Mouse (Mus musculus) intestine, postnatal 0 days (tissue): Measurements from ENCODE around the gene Smco4. TPM values are rescaled to one million over a fixed set of nuclear protein-coding genes. Genes with fewer than 3 reads are reported as not detected.

ENCODE experiments used
- ATAC-seq: fragments of 200-750 bp; cut with Nextera tagmentation; 2 replicates; pipeline ENCODE4 v1.8.0; 2017; ENCODE audit warnings: mild to moderate bottlenecking, moderate TSS enrichment, moderate library complexity
- H3K27ac ChIP-seq: fragments of 300-500 bp; sonication (generic); 2 replicates; pipeline ENCODE4 v1.5.1; 2014; ENCODE audit warnings: mild to moderate bottlenecking, low read depth, low read length, moderate library complexity
- H3K27me3 ChIP-seq: fragments of 300-500 bp; sonication (generic); replicated peaks from 2 replicates; pipeline ENCODE4 v1.6.1; 2014; ENCODE audit warnings: low read length, mixed read lengths; ENCODE audit not compliant: control insufficient read depth, insufficient read depth
- H3K36me3 ChIP-seq: fragments of 300-500 bp; sonication (generic); 2 replicates; pipeline ENCODE4 v1.6.1; 2014; ENCODE audit warnings: mild to moderate bottlenecking, moderate library complexity; ENCODE audit not compliant: control insufficient read depth, insufficient read depth
- H3K4me1 ChIP-seq: fragments of 300-500 bp; sonication (generic); replicated peaks from 2 replicates; pipeline ENCODE4 v1.6.1; 2014; ENCODE audit warnings: antibody characterized with exemption, low read length, mixed read lengths; ENCODE audit not compliant: control insufficient read depth, insufficient read depth
- H3K4me2 ChIP-seq: fragments of 300-500 bp; sonication (generic); replicated peaks from 2 replicates; pipeline ENCODE4 v1.6.1; 2014; ENCODE audit warnings: low read depth, mild to moderate bottlenecking, moderate library complexity
- H3K4me3 ChIP-seq: fragments of 300-500 bp; sonication (generic); 2 replicates; pipeline ENCODE4 v1.5.1; 2014; ENCODE audit warnings: low read depth, low read length
- H3K9ac ChIP-seq: fragments of 300-500 bp; sonication (generic); 2 replicates; pipeline ENCODE4 v1.6.1; 2014; ENCODE audit warnings: mild to moderate bottlenecking, low read depth, low read length
- H3K9me3 ChIP-seq: fragments of 300-500 bp; sonication (generic); 2 replicates; pipeline ENCODE4 v1.6.1; 2016; ENCODE audit warnings: mixed run types; ENCODE audit not compliant: control insufficient read depth
- CTCF ChIP-seq: sonication (generic); IDR thresholded peaks from 2 replicates; pipeline ENCODE4 v1.5.1; 2016; ENCODE audit warnings: low read depth, mild to moderate bottlenecking, control low read depth, antibody characterized with exemption, moderate library complexity
- WGBS: fragments of 180-500 bp; shearing (Covaris S2); extraction: QIAGEN DNeasy Blood & Tissue Kit; methylation state at CpG from one replicate; pipeline ENCODE4 v1.1.7; 2014; 5-methylcytosine and 5-hydroxymethylcytosine counted together
- polyA plus RNA-seq: library from polyadenylated mRNA; unstranded; fragments of >200 nt; fragmentation: Nextera tagmentation; extraction: Ambion mirVana; gene quantifications from 2 replicates; pipeline ENCODE4 v1.2.1, GENCODE M21; 2015

Gene Smco4
- polyA plus RNA-seq, 1 experiment from 2014 or later: 4.3 TPM

GRCm38 (mm10) chr9:15487682-15488424 is 5.4 kb upstream of the Smco4 start:
- no peak for TF ChIP-seq CTCF
- no peaks in the 10 kb centered on the region for H3K9me3 ChIP-seq
- no peaks in the 10 kb centered on the region for H3K36me3 ChIP-seq
- no peak for ATAC-seq
- no peaks in the 10 kb centered on the region for H3K27me3 ChIP-seq
- no peak overlapping the region for H3K4me3 ChIP-seq
- H3K4me1 ChIP-seq: no peaks in the 10 kb centered on the region
- no peak overlapping the region for H3K27ac ChIP-seq
- 67% methylated on average over 2 of the region's 2 CpGs for WGBS
- no peak overlapping the region for H3K9ac ChIP-seq
- H3K4me2 ChIP-seq: no peak overlapping the region

- no peaks in the 10 kb centered on the region for H3K27me3 ChIP-seq
- no peak overlapping the region for H3K4me3 ChIP-seq
- H3K36me3 ChIP-seq: no peaks in the 10 kb centered on the region
- no peak overlapping the region for H3K27ac ChIP-seq
- no peak for TF ChIP-seq CTCF
- H3K4me1 ChIP-seq: no peaks in the 10 kb centered on the region
- no peak for ATAC-seq
- H3K9me3 ChIP-seq: no peaks in the 10 kb centered on the region
- H3K4me2 ChIP-seq: no peak overlapping the region
- no peak overlapping the region for H3K9ac ChIP-seq
These were observed 3.9 kb upstream of the Smco4 start for GRCm38 (mm10) chr9:15489293-15489692.

- no peak for TF ChIP-seq CTCF
- H3K4me2 ChIP-seq: no peak overlapping the region
- no peak for ATAC-seq
These were observed 2.7 kb upstream of the Smco4 start for GRCm38 (mm10) chr9:15490331-15491100.

GRCm38 (mm10) chr9:15491686-15492085 is 1.5 kb upstream of the Smco4 start:
- no peak overlapping the region for H3K4me3 ChIP-seq
- peaks cover 2% of the 10 kb centered on the region; the same call in 1 of the 2 replicates for H3K4me1 ChIP-seq
- no peak overlapping the region for H3K27ac ChIP-seq
- WGBS: 91% methylated on average over 4 of the region's 4 CpGs
- no peak overlapping the region for H3K4me2 ChIP-seq
- TF ChIP-seq CTCF: no peak
- ATAC-seq: no peak
- H3K27me3 ChIP-seq: no peaks in the 10 kb centered on the region
- H3K36me3 ChIP-seq: no peaks in the 10 kb centered on the region
- H3K9ac ChIP-seq: no peak overlapping the region
- H3K9me3 ChIP-seq: no peaks in the 10 kb centered on the region

More at GRCm38 (mm10) chr9:15490331-15491100, 2.7 kb upstream of the Smco4 start:
- H3K27ac ChIP-seq: no peak overlapping the region
- no peaks in the 10 kb centered on the region for H3K4me1 ChIP-seq
- no peak overlapping the region for H3K9ac ChIP-seq
- no peaks in the 10 kb centered on the region for H3K9me3 ChIP-seq
- WGBS: 86% methylated on average over 8 of the region's 8 CpGs
- H3K27me3 ChIP-seq: no peaks in the 10 kb centered on the region
- H3K4me3 ChIP-seq: no peak overlapping the region
- H3K36me3 ChIP-seq: no peaks in the 10 kb centered on the region

- Histone ChIP-seq H3K4me1 (peaks cover 2% of the 10 kb centered on the region; the same call in 1 of the 2 replicates), H3K36me3 (no peaks in the 10 kb centered on the region), H3K27me3 (no peaks in the 10 kb centered on the region), H3K27ac (no peak overlapping the region), H3K4me3 (no peak overlapping the region), H3K9ac (no peak overlapping the region), H3K9me3 (no peaks in the 10 kb centered on the region), H3K4me2 (no peak overlapping the region)
- no peak for TF ChIP-seq CTCF
- ATAC-seq: no peak
- 44% methylated on average over 9 of the region's 9 CpGs for WGBS
These were observed 831 bp upstream of the Smco4 start for GRCm38 (mm10) chr9:15492401-15492800.

- H3K4me1 ChIP-seq: peaks cover 2% of the 10 kb centered on the region; the same call in 1 of the 2 replicates
- H3K4me3 ChIP-seq: peak overlapping the region; percentile 74
- H3K27ac ChIP-seq: peak overlapping the region; percentile 80
- no peaks in the 10 kb centered on the region for H3K27me3 ChIP-seq
- ATAC-seq: peak; percentile 50
- 5% methylated on average over 29 of the region's 37 CpGs for WGBS
- H3K36me3 ChIP-seq: no peaks in the 10 kb centered on the region
- H3K9ac ChIP-seq: peak overlapping the region; percentile 90
- TF ChIP-seq CTCF: peak; percentile 68
- H3K9me3 ChIP-seq: no peaks in the 10 kb centered on the region
- H3K4me2 ChIP-seq: peak overlapping the region; percentile 97
These were observed 810 bp downstream of the Smco4 start for GRCm38 (mm10) chr9:15493925-15494558.
